13 mouse cellular contexts compared by ENCODE assay signal in genomic region chr4:62881824-62882223, GRCm38 (mm10).
DNase-seq lines count a peak whose midpoint lies in the region; ATAC-seq and TF ChIP-seq lines count a peak whose summit lies in the region.
"Had no signal": no experiment of that assay in that cellular context is flagged by ENCODE, and none has a peak within 500 bp of the region (broad histone marks: within the 10 kb centered on the region; RNA-seq: fewer than 3 reads in every experiment).

No protein-coding gene starts in this region.

- WGBS in liver, embryonic 14.5 days (ENCODE audit: insufficient replicate concordance): 60% methylated on average over 10 of the region's 11 CpGs
- WGBS in liver, embryonic 11.5 days: 68% methylated on average over 10 of the region's 11 CpGs

- H3K27me3 ChIP-seq in liver, embryonic 14.5 days (ENCODE audit: control insufficient read depth, insufficient read depth, low read length): no peaks in the 10 kb centered on the region
- no peaks in the 10 kb centered on the region for H3K27me3 ChIP-seq in liver, embryonic 11.5 days (replicated peaks; ENCODE audit: control insufficient read depth, insufficient read depth, low read length)
- H3K27me3 ChIP-seq in CH12.LX (replicated peaks): peaks cover 80% of the 10 kb centered on the region
- H3K27me3 ChIP-seq: lung, embryonic 15.5 days had no signal

- DNase-seq in liver, embryonic 14.5 days (ENCODE audit: low read depth in 3 of 3, low spot score in 3 of 3): no peak
- no peak for DNase-seq in liver, embryonic 11.5 days (ENCODE audit: low spot score)
- DNase-seq in CH12.LX (ENCODE audit: extremely low read depth) (no peak), ES-E14 (ENCODE audit: low read depth, low spot score) (peak; percentile 78)
- DNase-seq in c-Kit-positive CD71-positive TER-119-positive erythroid progenitor cells, embryonic 14.5 days (ENCODE audit: low spot score): peak; percentile 11
- DNase-seq in T-cell, adult 2 months (ENCODE audit: low spot score): no peak
- DNase-seq: cerebellum, postnatal 25 days; heart, postnatal 14 days; left cerebral cortex, postnatal 4 days had no signal

- no peaks in the 10 kb centered on the region for H3K36me3 ChIP-seq in liver, embryonic 14.5 days (replicated peaks; ENCODE audit: control insufficient read depth, insufficient read depth, low read depth)
- H3K36me3 ChIP-seq in liver, embryonic 11.5 days (ENCODE audit: control insufficient read depth, insufficient read depth, low read length): no peaks in the 10 kb centered on the region
- H3K36me3 ChIP-seq in CH12.LX (replicated peaks in 1 of 2; ENCODE audit: control insufficient read depth in 1 of 2, insufficient read depth in 1 of 2, low read length in 1 of 2) (no peaks in the 10 kb centered on the region), ES-E14 (ENCODE audit: control insufficient read depth, insufficient read depth, low read length, poor library complexity, severe bottlenecking) (no peaks in the 10 kb centered on the region)
- H3K36me3 ChIP-seq: lung, embryonic 15.5 days; midbrain, embryonic 10.5 days had no signal

- H3K4me2 ChIP-seq in liver, embryonic 14.5 days (ENCODE audit: low read depth): no peak overlapping the region
- H3K4me2 ChIP-seq in liver, embryonic 11.5 days: no peak overlapping the region
- no peak overlapping the region for H3K4me2 ChIP-seq in CH12.LX (ENCODE audit: insufficient read depth, low read depth, poor library complexity, severe bottlenecking)
- H3K4me2 ChIP-seq: lung, embryonic 15.5 days had no signal

- TF ChIP-seq CTCF in liver, embryonic 14.5 days (IDR thresholded peaks at IDR 0.05; ENCODE audit: low read depth): peak; percentile 47
- TF ChIP-seq CTCF in CH12.LX (conservative IDR thresholded peaks at IDR 0.05 in 1 of 2, IDR thresholded peaks at IDR 0.05 in 1 of 2; ENCODE audit: low read depth in 2 of 2, low read length in 2 of 2): peak in 1 of 2 experiments; percentile 54; a peak in 2 of 4 replicates

- H3K27ac ChIP-seq in liver, embryonic 14.5 days: no peak overlapping the region
- H3K27ac ChIP-seq in liver, embryonic 11.5 days (ENCODE audit: low read depth, low read length): no peak overlapping the region
- H3K27ac ChIP-seq in CH12.LX (ENCODE audit: insufficient read depth, low read depth) (no peak overlapping the region), ES-E14 (ENCODE audit: insufficient read depth, low read depth, low read length, poor library complexity, severe bottlenecking) (no peak overlapping the region)
- H3K27ac ChIP-seq: lung, embryonic 15.5 days; midbrain, embryonic 10.5 days had no signal

- no peaks in the 10 kb centered on the region for H3K79me2 ChIP-seq in CH12.LX (replicated peaks; ENCODE audit: control insufficient read depth, extremely low read depth, insufficient read depth, poor library complexity, severe bottlenecking)

- dilution Hi-C loops in CH12.LX (cut with MboI; ENCODE audit: extremely low pct_ligation_motif_present, extremely low pct_unique_long_range_greater_than_20kb, low sequenced_read_pairs): no loop called here

- no peaks in the 10 kb centered on the region for H3K9me3 ChIP-seq in liver, embryonic 14.5 days (ENCODE audit: control insufficient read depth, low read length)
- H3K9me3 ChIP-seq in liver, embryonic 11.5 days (ENCODE audit: control insufficient read depth, low read length): no peaks in the 10 kb centered on the region
- H3K9me3 ChIP-seq in CH12.LX (replicated peaks; ENCODE audit: low read length) (no peaks in the 10 kb centered on the region), ES-E14 (ENCODE audit: control insufficient read depth, insufficient read depth, low read depth, low read length) (no peaks in the 10 kb centered on the region)
- H3K9me3 ChIP-seq: lung, embryonic 15.5 days had no signal

- no peak overlapping the region for H3K4me3 ChIP-seq in liver, embryonic 14.5 days (ENCODE audit: insufficient read depth in 1 of 2, low read depth in 2 of 2, low read length in 2 of 2)
- H3K4me3 ChIP-seq in liver, embryonic 11.5 days (ENCODE audit: low read depth, low read length): no peak overlapping the region
- no peak overlapping the region for H3K4me3 ChIP-seq in CH12.LX (replicated peaks in 1 of 3; ENCODE audit: low read depth in 2 of 3, low read length in 2 of 3, poor library complexity in 1 of 3)
- H3K4me3 ChIP-seq in ES-E14 (ENCODE audit: insufficient read depth in 1 of 2, low read depth in 1 of 2, low read length in 2 of 2, poor library complexity in 1 of 2, severe bottlenecking in 1 of 2): no peak overlapping the region
- H3K4me3 ChIP-seq: lung, embryonic 15.5 days; midbrain, embryonic 10.5 days had no signal

- in situ Hi-C loops in CH12.LX (cut with MboI; ENCODE audit: low pct_ligation_motif_present, low pct_unique_long_range_greater_than_20kb, low sequenced_read_pairs): loop anchor here (25.0 kb wide), 1 partner anchor 255 kb away; no protein-coding TSS in a partner anchor
- in situ Hi-C loops in ES-E14 (cut with MboI; ENCODE audit: low sequenced_read_pairs in 2 of 2, unreplicated experiment in 2 of 2): no loop called here

- H3K4me1 ChIP-seq in liver, embryonic 14.5 days (replicated peaks; ENCODE audit: control insufficient read depth in 2 of 2, insufficient read depth in 2 of 2, low read length in 1 of 2): no peaks in the 10 kb centered on the region
- H3K4me1 ChIP-seq in liver, embryonic 11.5 days (replicated peaks; ENCODE audit: control insufficient read depth, insufficient read depth, low read length): no peaks in the 10 kb centered on the region
- no peaks in the 10 kb centered on the region for H3K4me1 ChIP-seq in CH12.LX (ENCODE audit: control insufficient read depth in 1 of 2, insufficient read depth in 2 of 2)
- no peaks in the 10 kb centered on the region for H3K4me1 ChIP-seq in ES-E14 (ENCODE audit: control insufficient read depth in 2 of 2, insufficient read depth in 2 of 2, low read length in 2 of 2, poor library complexity in 1 of 2)
- H3K4me1 ChIP-seq: lung, embryonic 15.5 days; midbrain, embryonic 10.5 days had no signal

- no peak for TF ChIP-seq EP300 in liver, embryonic 14.5 days (IDR thresholded peaks at IDR 0.05; ENCODE audit: low read depth)
- TF ChIP-seq EP300 in CH12.LX (IDR thresholded peaks at IDR 0.05; ENCODE audit: low read length): no peak

- TF ChIP-seq RAD21 in CH12.LX (IDR thresholded peaks at IDR 0.05; ENCODE audit: low read depth, low read length): no peak

- no peak overlapping the region for H3K9ac ChIP-seq in liver, embryonic 14.5 days (replicated peaks)
- no peak overlapping the region for H3K9ac ChIP-seq in liver, embryonic 11.5 days (ENCODE audit: low read depth, low read length)
- H3K9ac ChIP-seq in CH12.LX (ENCODE audit: insufficient read depth, low read depth) (no peak overlapping the region), ES-E14 (ENCODE audit: insufficient read depth, low read depth, low read length, poor library complexity, severe bottlenecking) (no peak overlapping the region)
- H3K9ac ChIP-seq: lung, embryonic 15.5 days had no signal

- no peak for TF ChIP-seq POLR2A in CH12.LX (IDR thresholded peaks at IDR 0.05; ENCODE audit: low read depth, low read length)

- no peak for ATAC-seq in liver, embryonic 14.5 days (ENCODE audit: insufficient read depth)
- ATAC-seq in liver, embryonic 11.5 days (replicated peaks; ENCODE audit: low FRiP score): no peak
- no peak for ATAC-seq in granulocyte monocyte progenitor cell, adult 5-6 weeks (replicated peaks; ENCODE audit: poor library complexity, severe bottlenecking)
- ATAC-seq: inflammation-experienced regulatory T-cells, adult 6 months had no signal

TF ChIP-seq in CH12.LX, 34 proteins besides CTCF, POLR2A, EP300 and RAD21:
- TF ChIP-seq SMC3 (IDR thresholded peaks at IDR 0.05; ENCODE audit: low read depth, low read length) (peak; percentile 8; the same call in 1 of the 2 replicates), ELF1 (IDR thresholded peaks at IDR 0.05; ENCODE audit: low read depth, low read length) (no peak), HCFC1 (IDR thresholded peaks at IDR 0.05; ENCODE audit: low read depth, low read length) (no peak)
TF ChIP-seq in CH12.LX: peak in this region for 1.

TF ChIP-seq in ES-E14, 5 proteins besides CTCF, POLR2A, EP300 and RAD21:
- TF ChIP-seq ZNF384 (IDR thresholded peaks at IDR 0.05; ENCODE audit: low read depth, low read length) (no peak), MAFK (IDR thresholded peaks at IDR 0.05; ENCODE audit: insufficient read depth, low read depth, low read length) (no peak), CHD2 (IDR thresholded peaks at IDR 0.05; ENCODE audit: low read depth, low read length) (no peak), ZC3H11A (IDR thresholded peaks at IDR 0.05; ENCODE audit: borderline replicate concordance, low read depth, low read length) (no peak), HCFC1 (IDR thresholded peaks at IDR 0.05; ENCODE audit: borderline replicate concordance, insufficient read depth, low read length) (no peak)

Comparison
In these comparisons a context has a peak if more than half of its experiments do, and no peak if none do; other contexts are left out.
1. DNase-seq: peak in ES-E14 (single experiment) and c-Kit-positive CD71-positive TER-119-positive erythroid progenitor cells, embryonic 14.5 days (single experiment); none in liver, embryonic 14.5 days (0 of 3), liver, embryonic 11.5 days (single experiment), CH12.LX (single experiment) and T-cell, adult 2 months (single experiment).